Mouse (Mus musculus): ENCODE measurements around the gene Slc15a5. TPM values are rescaled to one million over a fixed set of nuclear protein-coding genes. Genes with fewer than 3 reads are reported as not detected.

The Slc15a5 gene
- polyA plus RNA-seq, 1 experiment = 0.34 TPM

DNA sequence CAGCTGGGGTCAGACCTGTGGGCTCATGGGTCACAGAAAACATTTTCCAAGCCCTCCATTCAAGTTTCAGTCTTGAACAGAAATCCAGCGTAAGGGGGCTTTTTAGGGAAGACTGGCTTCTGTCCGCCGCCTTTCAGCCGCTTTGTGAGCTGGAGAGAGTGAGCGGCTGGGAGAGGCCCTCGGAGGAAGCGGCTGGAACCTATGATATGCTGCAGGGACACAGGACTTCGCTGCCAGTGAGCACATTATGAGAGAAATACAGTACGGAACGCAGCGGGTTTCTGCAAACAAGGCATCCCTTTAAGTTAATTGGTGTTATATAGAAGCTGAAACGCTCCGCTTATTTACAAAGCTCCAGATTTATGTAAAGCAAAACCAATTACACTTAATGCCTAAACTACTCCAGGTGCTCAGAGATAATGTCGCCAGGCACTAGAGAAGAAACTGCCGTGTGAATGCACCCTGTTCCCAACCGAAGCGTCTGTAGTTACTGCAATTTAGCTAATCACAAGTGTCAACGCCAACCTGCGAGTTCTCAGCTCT is 97.5 kb downstream of the Slc15a5 start:
- Histone ChIP-seq H3K4me3 (ENCODE audit: control insufficient read depth, insufficient read depth, low read length) (no peak overlapping the region), H3K36me3 (ENCODE audit: control insufficient read depth, insufficient read depth, low read length) (no peaks in the 10 kb centered on the region), H3K4me1 (replicated peaks; ENCODE audit: control insufficient read depth, insufficient read depth, low read length) (no peaks in the 10 kb centered on the region), H3K27ac (ENCODE audit: control insufficient read depth, insufficient read depth, low read length) (no peak overlapping the region), H3K27me3 (ENCODE audit: control insufficient read depth, insufficient read depth, low read length) (no peaks in the 10 kb centered on the region)
- no peak for DNase-seq
- TF ChIP-seq CTCF (IDR thresholded peaks at IDR 0.05; ENCODE audit: borderline replicate concordance, control insufficient read depth, extremely low read depth, insufficient read depth, low read length, poor library complexity) = no peak
- TF ChIP-seq POLR2A (IDR thresholded peaks at IDR 0.05; ENCODE audit: control insufficient read depth, extremely low read depth, insufficient read depth, low read length, poor library complexity) = no peak
- WGBS = 80% methylated on average over 19 of the region's 19 CpGs

DNA sequence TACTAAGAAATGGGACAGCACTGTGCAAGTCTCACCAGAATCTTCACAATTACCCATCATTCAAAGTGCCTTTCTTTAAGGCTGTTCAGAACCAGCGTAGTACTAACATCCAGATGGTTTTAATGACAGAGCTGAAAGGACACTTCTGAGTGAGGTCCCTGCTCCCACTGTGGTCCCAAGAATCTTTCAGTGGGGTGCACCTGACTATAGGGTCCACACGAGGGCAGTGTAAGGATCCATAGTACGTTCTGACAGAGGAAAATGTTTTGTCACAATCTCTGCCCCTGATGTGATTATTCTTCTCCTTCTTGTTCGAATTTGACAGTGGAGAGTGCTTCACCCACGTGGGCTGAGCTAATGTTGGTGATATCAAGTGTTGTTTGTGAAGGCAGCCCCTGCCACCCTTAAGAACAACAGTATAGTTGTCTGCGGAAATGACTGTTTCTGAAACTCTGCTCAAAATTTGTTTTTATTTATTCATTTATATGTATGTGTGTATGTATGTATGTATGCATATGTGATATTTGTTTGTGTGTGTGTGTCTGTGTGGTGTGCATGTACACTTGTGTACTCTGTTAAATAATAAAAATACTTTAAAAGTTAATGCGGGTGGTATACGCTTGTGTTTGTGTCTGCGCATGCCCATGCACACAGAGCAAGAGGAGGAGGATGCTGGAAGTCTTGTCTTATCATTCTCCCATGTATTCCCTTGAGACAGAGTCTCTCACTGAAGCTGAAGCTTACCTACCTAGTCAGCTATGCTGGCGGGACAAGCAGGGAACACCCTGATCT is 98.6 kb downstream of the Slc15a5 start:
- Histone ChIP-seq H3K4me1 (replicated peaks; ENCODE audit: control insufficient read depth, insufficient read depth, low read length) (no peaks in the 10 kb centered on the region), H3K27me3 (ENCODE audit: control insufficient read depth, insufficient read depth, low read length) (no peaks in the 10 kb centered on the region), H3K27ac (ENCODE audit: control insufficient read depth, insufficient read depth, low read length) (no peak overlapping the region), H3K4me3 (ENCODE audit: control insufficient read depth, insufficient read depth, low read length) (no peak overlapping the region), H3K36me3 (ENCODE audit: control insufficient read depth, insufficient read depth, low read length) (no peaks in the 10 kb centered on the region)
- DNase-seq = no peak
- TF ChIP-seq CTCF (IDR thresholded peaks at IDR 0.05; ENCODE audit: borderline replicate concordance, control insufficient read depth, extremely low read depth, insufficient read depth, low read length, poor library complexity) = no peak
- no peak for TF ChIP-seq POLR2A (IDR thresholded peaks at IDR 0.05; ENCODE audit: control insufficient read depth, extremely low read depth, insufficient read depth, low read length, poor library complexity)
- 75% methylated on average over 10 of the region's 10 CpGs for WGBS

DNA sequence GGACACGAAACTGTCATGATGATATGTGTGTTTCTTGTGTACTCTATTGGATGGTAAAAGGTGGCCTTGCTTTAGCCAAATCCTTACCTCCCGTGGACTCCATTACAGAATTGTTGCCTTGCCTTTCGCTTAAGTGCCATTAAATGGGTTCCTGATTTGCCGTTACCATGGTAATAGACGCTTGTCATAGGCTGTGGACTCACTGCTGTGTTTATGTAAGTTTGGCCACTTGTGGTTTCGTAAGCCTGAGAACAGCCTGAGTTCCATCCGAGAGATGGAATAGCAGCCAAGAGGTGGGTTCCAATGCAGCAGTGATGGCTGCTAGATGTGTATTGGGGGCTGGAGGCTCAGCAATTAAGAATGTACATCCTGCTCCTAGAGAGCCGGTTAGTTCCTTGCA is 99.3 kb downstream of the Slc15a5 start:
- no peak for TF ChIP-seq POLR2A (IDR thresholded peaks at IDR 0.05; ENCODE audit: control insufficient read depth, extremely low read depth, insufficient read depth, low read length, poor library complexity)
- no peak for TF ChIP-seq CTCF (IDR thresholded peaks at IDR 0.05; ENCODE audit: borderline replicate concordance, control insufficient read depth, extremely low read depth, insufficient read depth, low read length, poor library complexity)
- no peak overlapping the region for H3K4me3 ChIP-seq (ENCODE audit: control insufficient read depth, insufficient read depth, low read length)
- no peak for DNase-seq
- H3K27me3 ChIP-seq (ENCODE audit: control insufficient read depth, insufficient read depth, low read length) = no peaks in the 10 kb centered on the region
- no peaks in the 10 kb centered on the region for H3K36me3 ChIP-seq (ENCODE audit: control insufficient read depth, insufficient read depth, low read length)
- no peaks in the 10 kb centered on the region for H3K4me1 ChIP-seq (replicated peaks; ENCODE audit: control insufficient read depth, insufficient read depth, low read length)
- no peak overlapping the region for H3K27ac ChIP-seq (ENCODE audit: control insufficient read depth, insufficient read depth, low read length)
- WGBS = 78% methylated on average over 8 of the region's 8 CpGs

DNA sequence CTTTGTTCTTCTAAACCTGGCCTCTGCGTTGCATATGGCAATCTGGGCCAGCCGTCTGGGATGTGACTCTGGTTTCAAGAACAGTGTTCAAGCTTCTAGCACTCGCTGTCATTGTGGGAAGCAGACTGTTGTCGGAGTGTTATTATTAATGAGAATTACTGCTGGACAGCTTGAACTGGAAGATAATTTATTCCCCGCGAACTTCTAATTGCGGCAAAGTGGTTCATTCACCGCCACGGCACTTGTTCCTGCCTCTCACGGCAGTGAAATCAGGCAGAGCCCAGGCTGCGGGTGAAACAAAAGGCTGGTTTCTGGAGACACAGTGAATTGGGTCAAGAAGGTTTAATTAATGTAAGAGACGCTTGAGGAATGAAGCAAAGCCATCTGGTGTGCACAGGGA is 99.9 kb downstream of the Slc15a5 start:
- no peak for TF ChIP-seq POLR2A (IDR thresholded peaks at IDR 0.05; ENCODE audit: control insufficient read depth, extremely low read depth, insufficient read depth, low read length, poor library complexity)
- TF ChIP-seq CTCF (IDR thresholded peaks at IDR 0.05; ENCODE audit: borderline replicate concordance, control insufficient read depth, extremely low read depth, insufficient read depth, low read length, poor library complexity) = no peak
- WGBS = 92% methylated on average over 12 of the region's 12 CpGs
- H3K36me3 ChIP-seq (ENCODE audit: control insufficient read depth, insufficient read depth, low read length) = no peaks in the 10 kb centered on the region
- no peaks in the 10 kb centered on the region for H3K27me3 ChIP-seq (ENCODE audit: control insufficient read depth, insufficient read depth, low read length)
- DNase-seq = no peak
- no peak overlapping the region for H3K27ac ChIP-seq (ENCODE audit: control insufficient read depth, insufficient read depth, low read length)
- H3K4me1 ChIP-seq (replicated peaks; ENCODE audit: control insufficient read depth, insufficient read depth, low read length) = no peaks in the 10 kb centered on the region
- H3K4me3 ChIP-seq (ENCODE audit: control insufficient read depth, insufficient read depth, low read length) = no peak overlapping the region

DNA sequence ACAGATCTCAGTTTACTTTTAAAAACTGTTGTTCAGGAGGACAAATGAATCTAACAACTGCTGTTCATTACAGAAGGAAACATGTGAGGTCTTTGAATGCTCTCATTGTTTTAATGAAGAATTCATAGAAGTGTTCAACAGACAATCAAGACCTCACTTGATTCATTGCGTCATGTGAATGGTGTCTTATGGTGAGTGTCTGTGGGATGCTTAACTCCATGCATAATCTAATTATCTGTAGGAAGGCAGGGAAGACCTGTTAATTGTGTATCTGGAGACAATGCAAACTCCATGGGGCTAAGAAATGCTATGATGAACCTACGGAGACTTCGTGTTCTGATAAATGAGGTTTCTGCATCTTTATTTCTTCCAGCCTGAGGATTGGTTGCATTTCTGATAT is 103.7 kb downstream of the Slc15a5 start:
- no peak for TF ChIP-seq CTCF (IDR thresholded peaks at IDR 0.05; ENCODE audit: borderline replicate concordance, control insufficient read depth, extremely low read depth, insufficient read depth, low read length, poor library complexity)
- TF ChIP-seq POLR2A (IDR thresholded peaks at IDR 0.05; ENCODE audit: control insufficient read depth, extremely low read depth, insufficient read depth, low read length, poor library complexity) = no peak
- H3K27me3 ChIP-seq (ENCODE audit: control insufficient read depth, insufficient read depth, low read length) = no peaks in the 10 kb centered on the region
- no peak overlapping the region for H3K27ac ChIP-seq (ENCODE audit: control insufficient read depth, insufficient read depth, low read length)
- 97% methylated on average over 3 of the region's 3 CpGs for WGBS
- no peak overlapping the region for H3K4me3 ChIP-seq (ENCODE audit: control insufficient read depth, insufficient read depth, low read length)
- no peaks in the 10 kb centered on the region for H3K4me1 ChIP-seq (replicated peaks; ENCODE audit: control insufficient read depth, insufficient read depth, low read length)
- H3K36me3 ChIP-seq (ENCODE audit: control insufficient read depth, insufficient read depth, low read length) = no peaks in the 10 kb centered on the region
- no peak for DNase-seq

DNA sequence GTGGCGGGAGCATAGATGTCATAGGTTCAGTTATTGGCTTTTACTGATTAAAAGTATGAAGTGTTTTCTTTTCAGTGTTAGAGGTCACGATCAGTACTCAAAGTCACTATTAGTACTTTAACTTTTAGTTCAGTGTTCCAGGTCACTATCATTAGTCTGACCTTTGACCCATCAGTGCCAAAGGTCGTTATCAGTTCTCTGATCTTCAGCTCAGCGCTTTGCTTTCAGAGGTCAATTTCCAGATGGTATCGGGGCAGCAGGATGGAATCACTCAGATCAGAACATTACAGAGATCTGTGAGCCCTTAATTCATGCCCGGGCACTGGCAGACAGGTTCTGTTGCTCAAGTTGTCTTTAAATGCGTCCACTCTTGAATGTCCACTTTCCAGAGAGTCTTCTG is 116.0 kb downstream of the Slc15a5 start:
- Histone ChIP-seq H3K27me3 (ENCODE audit: control insufficient read depth, insufficient read depth, low read length) (no peaks in the 10 kb centered on the region), H3K27ac (ENCODE audit: control insufficient read depth, insufficient read depth, low read length) (no peak overlapping the region), H3K4me3 (ENCODE audit: control insufficient read depth, insufficient read depth, low read length) (no peak overlapping the region), H3K36me3 (ENCODE audit: control insufficient read depth, insufficient read depth, low read length) (no peaks in the 10 kb centered on the region), H3K4me1 (replicated peaks; ENCODE audit: control insufficient read depth, insufficient read depth, low read length) (no peaks in the 10 kb centered on the region)
- WGBS = 87% methylated on average over 7 of the region's 7 CpGs
- TF ChIP-seq POLR2A (IDR thresholded peaks at IDR 0.05; ENCODE audit: control insufficient read depth, extremely low read depth, insufficient read depth, low read length, poor library complexity) = no peak
- no peak for TF ChIP-seq CTCF (IDR thresholded peaks at IDR 0.05; ENCODE audit: borderline replicate concordance, control insufficient read depth, extremely low read depth, insufficient read depth, low read length, poor library complexity)
- DNase-seq = no peak
